Mouse (Mus musculus) retina, adult 2 months (tissue): ENCODE data around the gene Syt2.
A peak's percentile ranks its signal among the peaks of the same experiment; 100 is the strongest.

Experiments used
- DNase-seq: peaks from one replicate; pipeline ENCODE4 v3.0.0-alpha.2; 2012; ENCODE audit warnings: low read depth, low spot score

The Syt2 gene

GRCm38 (mm10) chr1:134741946-134742661, 95.6 kb downstream of the Syt2 start:
- no peak for DNase-seq

- DNase-seq, result peak; percentile 18
These were observed 99.2 kb downstream of the Syt2 start for GRCm38 (mm10) chr1:134745648-134746047.

DNA sequence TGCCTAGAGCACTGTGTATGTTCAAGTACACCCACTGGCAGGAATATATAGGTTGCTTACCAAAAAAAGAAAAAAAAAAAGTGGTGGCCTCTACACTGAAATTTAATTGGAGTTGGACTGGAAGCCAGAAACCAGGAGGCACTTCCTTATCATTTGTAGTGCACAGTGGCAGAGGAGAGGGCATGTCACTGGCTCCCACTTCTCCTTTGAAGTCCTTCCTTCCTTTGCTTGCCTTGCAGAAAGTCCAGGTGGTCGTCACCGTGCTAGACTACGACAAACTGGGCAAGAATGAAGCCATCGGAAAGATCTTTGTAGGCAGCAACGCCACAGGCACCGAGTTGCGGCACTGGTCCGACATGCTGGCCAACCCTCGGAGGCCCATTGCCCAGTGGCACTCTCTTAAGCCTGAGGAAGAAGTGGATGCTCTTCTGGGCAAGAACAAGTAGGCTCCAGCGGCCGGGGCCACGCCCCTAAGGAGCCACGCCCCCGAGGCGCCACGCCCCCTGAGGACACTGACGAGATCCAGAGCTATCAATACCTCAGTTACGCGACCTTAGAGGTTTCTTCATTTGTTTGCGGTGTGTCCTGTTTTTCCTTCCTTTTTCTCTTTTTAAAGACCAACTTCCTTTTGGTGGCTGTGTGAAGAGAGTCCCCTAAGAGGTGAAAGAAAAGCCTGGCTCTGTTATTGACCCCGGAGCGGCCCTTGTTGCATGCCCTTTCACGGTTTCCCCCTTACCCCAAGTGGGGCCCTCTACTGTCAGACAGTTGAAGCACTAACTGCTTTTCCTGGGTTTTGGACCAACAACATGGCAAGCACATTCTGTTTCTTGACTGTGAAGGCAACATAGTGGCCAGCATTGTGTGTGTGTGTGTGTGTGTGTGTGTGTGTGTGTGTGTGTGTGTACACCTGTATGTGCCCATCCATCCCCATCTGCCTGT, 101.0 kb downstream of the Syt2 start:
- no peak for DNase-seq

- no peak for DNase-seq
These were observed 103.4 kb downstream of the Syt2 start for GRCm38 (mm10) chr1:134749889-134750288.

GRCm38 (mm10) chr1:134752447-134752846, 106.0 kb downstream of the Syt2 start:
- DNase-seq, result no peak

- no peak for DNase-seq
These were observed 107.5 kb downstream of the Syt2 start for GRCm38 (mm10) chr1:134753751-134754630.

DNA sequence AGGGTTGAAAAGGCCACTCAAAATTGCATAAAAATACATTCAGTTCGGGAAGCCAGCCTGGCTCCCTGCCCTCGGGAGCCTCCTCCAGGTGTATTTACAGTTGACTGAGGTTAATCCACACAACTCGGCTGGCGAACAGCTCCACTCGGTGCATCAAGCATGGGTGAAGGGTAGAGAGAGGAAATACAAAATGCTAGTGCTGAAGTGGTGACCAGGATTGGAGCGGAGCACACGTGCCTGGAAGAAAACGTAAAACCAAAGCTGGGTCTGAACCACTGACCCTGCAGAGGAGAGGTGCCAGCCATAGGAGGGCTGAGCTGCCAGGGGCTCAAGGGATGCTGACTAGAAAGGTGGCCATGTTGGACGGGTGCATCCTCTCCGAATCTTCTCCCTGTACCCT, 108.3 kb downstream of the Syt2 start:
- DNase-seq, result no peak

DNA sequence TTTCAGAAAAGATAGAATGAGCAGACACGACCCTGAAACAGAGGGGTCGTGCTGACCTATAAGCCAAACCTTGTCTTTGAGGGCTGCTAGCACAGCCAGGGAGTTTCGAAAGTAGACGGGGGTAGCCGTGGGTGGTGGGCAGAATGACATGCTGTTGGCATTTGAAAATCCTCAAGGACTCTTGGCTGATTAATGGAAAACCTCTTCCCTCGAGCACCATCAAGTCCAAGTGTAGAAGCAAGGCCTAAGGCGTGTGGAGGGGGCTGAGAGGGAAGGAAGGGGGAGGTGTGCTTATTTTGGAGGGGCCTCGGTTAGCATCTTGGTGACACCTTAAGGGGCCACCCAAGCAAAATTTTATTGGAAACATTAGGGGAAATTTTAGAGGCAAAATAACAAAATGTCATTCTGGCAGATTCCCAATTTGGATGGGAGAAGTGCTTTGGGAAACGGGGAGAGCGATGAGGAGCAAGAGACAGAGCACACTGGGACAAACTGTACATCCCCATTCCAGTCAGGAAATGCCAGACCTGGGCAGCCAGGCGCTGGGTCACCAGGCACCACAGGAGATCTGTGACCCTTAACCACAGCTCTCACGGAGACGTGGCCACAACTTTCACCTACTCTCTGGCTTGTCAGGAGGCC, 109.2 kb downstream of the Syt2 start:
- DNase-seq, result no peak

- DNase-seq, result no peak
These were observed 109.9 kb downstream of the Syt2 start for GRCm38 (mm10) chr1:134756190-134756873.

DNA sequence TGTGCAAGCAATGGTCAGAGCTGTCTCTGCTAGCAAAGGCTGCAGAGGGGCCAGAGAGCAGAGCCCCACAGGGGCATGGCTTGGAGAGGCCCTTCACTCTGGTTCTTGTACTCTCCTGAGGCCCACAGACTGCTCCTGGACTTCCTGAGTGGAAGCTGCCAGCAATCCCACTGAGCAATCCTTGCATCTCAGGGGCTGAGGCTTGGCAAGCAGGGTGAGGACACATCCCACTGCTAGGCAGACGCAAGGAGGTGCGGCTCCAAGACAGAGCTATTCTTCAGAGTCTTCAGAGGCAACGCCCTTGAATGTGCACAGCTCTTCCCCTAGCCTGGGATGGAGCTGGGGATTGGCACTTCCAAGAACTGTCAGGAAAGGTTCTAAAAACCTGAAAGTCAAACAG, 110.8 kb downstream of the Syt2 start:
- no peak for DNase-seq

DNA sequence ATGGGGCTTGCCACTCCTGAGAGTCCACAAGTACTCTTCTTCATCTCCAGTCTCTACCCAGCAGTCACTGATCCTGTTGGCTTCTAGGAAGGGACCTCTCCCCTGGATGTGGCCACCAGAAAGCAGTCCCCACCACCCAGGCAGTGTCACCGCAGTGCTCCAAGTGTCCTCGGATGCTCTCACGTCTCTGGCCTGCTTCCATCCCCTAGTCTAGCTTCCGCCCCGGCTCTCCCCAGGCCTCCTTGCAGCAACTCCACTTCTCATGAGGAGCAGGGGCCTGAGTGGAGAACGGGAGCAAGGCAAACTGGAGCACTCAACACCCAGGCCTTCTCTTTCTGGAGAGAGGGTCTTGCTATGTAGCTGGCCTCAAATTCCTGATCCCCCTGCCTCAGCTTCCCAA, 112.7 kb downstream of the Syt2 start:
- no peak for DNase-seq

DNA sequence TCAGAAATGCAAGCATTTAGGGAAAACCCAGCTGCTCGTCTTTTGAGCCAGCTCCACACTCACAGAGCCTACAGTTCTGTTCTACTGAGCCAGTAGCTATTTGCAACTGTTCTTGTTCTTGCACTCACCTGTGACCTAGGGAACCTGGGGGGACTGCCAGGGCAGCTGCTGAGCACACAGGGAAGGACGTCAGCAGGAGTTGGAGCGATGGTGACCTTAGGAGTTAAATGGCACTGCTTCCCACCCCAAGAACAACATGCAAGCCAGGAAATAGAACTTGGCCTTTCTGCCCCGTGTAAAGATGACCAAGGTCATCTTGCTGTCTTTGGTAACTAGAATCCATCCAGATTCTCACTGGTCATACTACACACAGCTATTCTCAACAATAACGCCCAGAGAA, 114.2 kb downstream of the Syt2 start:
- DNase-seq, result no peak

GRCm38 (mm10) chr1:134761534-134761933, 115.1 kb downstream of the Syt2 start:
- no peak for DNase-seq

DNA sequence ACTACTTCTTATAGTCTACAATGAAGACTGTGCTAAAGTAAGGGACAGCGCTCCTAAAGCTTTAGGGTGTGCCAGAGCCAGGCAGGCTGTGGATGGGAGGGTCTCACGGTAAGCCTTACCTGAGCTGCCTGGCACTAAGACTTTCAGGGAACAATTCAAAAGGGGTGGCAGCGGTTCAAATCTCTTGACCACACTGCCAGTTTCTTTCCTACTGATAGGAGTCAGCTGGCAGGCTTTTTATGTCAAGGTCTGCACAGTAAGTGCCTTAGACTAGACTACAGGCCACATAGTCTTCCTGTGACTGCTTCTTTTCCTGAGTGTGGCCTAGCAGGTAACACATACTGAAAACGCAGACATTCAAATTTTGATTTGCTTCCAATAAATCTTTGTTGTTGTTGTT, 116.8 kb downstream of the Syt2 start:
- no peak for DNase-seq

GRCm38 (mm10) chr1:134763776-134764438, 117.4 kb downstream of the Syt2 start:
- DNase-seq, result no peak

- DNase-seq, result no peak
These were observed 118.5 kb downstream of the Syt2 start for GRCm38 (mm10) chr1:134764831-134765458.

GRCm38 (mm10) chr1:134766448-134766847, 120.0 kb downstream of the Syt2 start:
- no peak for DNase-seq

- no peak for DNase-seq
These were observed 123.8 kb downstream of the Syt2 start for GRCm38 (mm10) chr1:134770312-134770711.

GRCm38 (mm10) chr1:134771353-134771752, 124.9 kb downstream of the Syt2 start:
- DNase-seq, result no peak

DNA sequence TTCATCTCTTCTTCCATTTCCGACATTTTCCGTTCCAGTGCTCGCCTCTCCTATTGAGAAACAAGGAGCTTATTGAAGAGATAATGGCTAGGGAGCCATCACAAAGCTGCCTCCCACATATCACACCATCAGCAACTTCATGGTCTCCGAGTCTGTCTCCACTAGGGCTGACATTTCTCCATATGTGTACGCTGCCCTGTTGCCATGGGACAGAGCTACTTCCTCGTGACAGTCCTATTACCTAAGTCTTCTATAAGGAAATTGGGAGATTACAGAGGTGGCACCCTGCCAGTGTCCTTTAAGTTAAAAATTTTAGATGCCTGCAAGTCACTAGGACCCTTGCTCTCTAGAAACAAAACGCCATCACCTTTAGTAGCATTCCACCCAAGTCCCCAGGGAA, 125.5 kb downstream of the Syt2 start:
- no peak for DNase-seq
